Mouse (Mus musculus) limb, embryonic 11.5 days (tissue): ENCODE measurements at regions not wholly inside any gene's neighbourhood (a gene's known extent, or its start where the extent isn't known, plus 50 kb on each side); places are given as distances from the start of the nearest gene placed in this dataset.

Experiments used
- ATAC-seq: fragments of 200-750 bp; cut with Nextera tagmentation; 2 replicates; pipeline ENCODE4 v1.8.0; 2017; ENCODE audit warnings: low read depth; ENCODE audit not compliant: insufficient number of reproducible peaks, low FRiP score, low TSS enrichment
- DNase-seq: peaks from one replicate; pipeline ENCODE4 v3.0.0-alpha.2; 2015; ENCODE audit warnings: low spot score
- H3K27ac ChIP-seq: fragments of 300-500 bp; sonication (generic); replicated peaks from 2 replicates; pipeline ENCODE4 v1.5.1; 2014; ENCODE audit warnings: low read depth, mild to moderate bottlenecking, low read length
- H3K27me3 ChIP-seq: fragments of 300-500 bp; sonication (generic); 2 replicates; pipeline ENCODE4 v1.6.1; 2014; ENCODE audit warnings: mild to moderate bottlenecking, low read length, mixed read lengths; ENCODE audit not compliant: control insufficient read depth, insufficient read depth
- H3K36me3 ChIP-seq: fragments of 300-500 bp; sonication (generic); 2 replicates; pipeline ENCODE4 v1.6.1; 2014; ENCODE audit warnings: mild to moderate bottlenecking, low read length, moderate library complexity, mixed read lengths; ENCODE audit not compliant: control insufficient read depth, insufficient read depth
- H3K4me1 ChIP-seq: fragments of 300-500 bp; sonication (generic); 2 replicates; pipeline ENCODE4 v1.6.1; 2014; ENCODE audit warnings: low read length, mixed read lengths; ENCODE audit not compliant: control insufficient read depth, insufficient read depth
- H3K4me2 ChIP-seq: fragments of 300-500 bp; sonication (generic); 2 replicates; pipeline ENCODE4 v1.6.1; 2014; ENCODE audit warnings: low read depth, mild to moderate bottlenecking, moderate library complexity; ENCODE audit not compliant: severe bottlenecking
- H3K4me3 ChIP-seq: fragments of 300-500 bp; sonication (generic); 2 replicates; pipeline ENCODE4 v1.5.1; 2014; ENCODE audit warnings: low read depth, low read length
- H3K9ac ChIP-seq: fragments of 300-500 bp; sonication (generic); 2 replicates; pipeline ENCODE4 v1.6.1; 2014; ENCODE audit warnings: mild to moderate bottlenecking, low read length
- H3K9me3 ChIP-seq: fragments of 300-500 bp; sonication (generic); 2 replicates; pipeline ENCODE4 v1.6.1; 2016; ENCODE audit warnings: low read length; ENCODE audit not compliant: control insufficient read depth
- WGBS: fragments of 180-500 bp; shearing (Covaris S2); extraction: QIAGEN DNeasy Blood & Tissue Kit; methylation state at CpG from one replicate; pipeline ENCODE4 v1.1.7; 2014; 5-methylcytosine and 5-hydroxymethylcytosine counted together

DNA sequence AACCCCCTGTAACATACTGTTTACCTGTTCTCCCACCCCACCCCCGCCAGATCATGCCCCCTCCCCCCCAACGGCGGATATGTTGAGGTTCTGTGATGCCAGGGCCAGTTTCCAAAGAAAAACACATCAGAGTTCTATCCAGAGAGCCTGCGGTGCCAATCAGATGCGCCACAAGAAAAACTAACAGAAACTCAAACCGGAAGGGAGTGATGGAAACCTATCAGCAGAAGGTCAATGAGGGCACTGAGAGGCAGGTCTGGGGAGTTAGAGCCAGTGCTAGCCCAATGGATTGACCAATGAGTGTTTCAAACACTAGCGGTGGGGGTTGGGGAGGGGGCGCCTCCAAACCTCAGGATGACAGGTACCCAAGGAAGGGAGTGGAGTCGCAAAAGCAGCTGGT is 132.7 kb upstream of the Dynlrb2 start:
- 84% methylated on average over 9 of the region's 9 CpGs for WGBS
- ATAC-seq (no peak), DNase-seq (no peak)
- H3K27me3 ChIP-seq, result no peaks in the 10 kb centered on the region
- no peak overlapping the region for H3K9ac ChIP-seq
- no peak overlapping the region for H3K4me2 ChIP-seq
- no peak overlapping the region for H3K4me3 ChIP-seq
- no peaks in the 10 kb centered on the region for H3K9me3 ChIP-seq
- H3K36me3 ChIP-seq, result no peaks in the 10 kb centered on the region
- H3K27ac ChIP-seq, result no peak overlapping the region
- H3K4me1 ChIP-seq, result no peaks in the 10 kb centered on the region

DNA sequence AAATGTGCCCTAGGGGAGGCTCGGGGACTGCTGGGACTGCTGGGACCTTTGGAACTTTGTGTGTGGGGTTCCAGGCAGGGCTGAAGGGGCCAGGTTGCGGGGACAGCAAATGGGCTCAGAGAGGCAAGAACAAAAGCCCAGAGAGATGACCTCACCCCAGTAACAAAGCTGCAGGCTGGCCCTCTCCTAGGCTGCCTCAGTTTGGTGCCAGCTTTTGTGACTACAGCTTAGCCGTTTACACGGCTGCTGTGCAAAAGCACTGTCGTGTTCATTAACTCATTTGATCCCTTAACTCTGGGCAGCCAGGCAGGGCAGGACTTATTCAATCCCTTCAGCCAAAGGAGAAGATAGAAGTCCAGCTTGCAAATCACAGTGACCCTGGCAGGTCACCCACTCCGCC is 137.3 kb upstream of the Dynlrb2 start:
- no peak for DNase-seq
- H3K4me1 ChIP-seq, result no peaks in the 10 kb centered on the region
- H3K4me2 ChIP-seq, result no peak overlapping the region
- no peaks in the 10 kb centered on the region for H3K27me3 ChIP-seq
- no peak overlapping the region for H3K27ac ChIP-seq
- 79% methylated on average over 6 of the region's 6 CpGs for WGBS
- H3K9ac ChIP-seq, result no peak overlapping the region
- H3K36me3 ChIP-seq, result no peaks in the 10 kb centered on the region
- no peak for ATAC-seq
- H3K9me3 ChIP-seq, result no peaks in the 10 kb centered on the region
- H3K4me3 ChIP-seq, result no peak overlapping the region

GRCm38 (mm10) chr8:116366706-116367105 is 138.1 kb upstream of the Dynlrb2 start:
- H3K36me3 ChIP-seq, result no peaks in the 10 kb centered on the region
- no peak overlapping the region for H3K4me2 ChIP-seq
- no peaks in the 10 kb centered on the region for H3K9me3 ChIP-seq
- no peak for DNase-seq
- no peak for ATAC-seq
- no peaks in the 10 kb centered on the region for H3K27me3 ChIP-seq
- H3K4me1 ChIP-seq, result no peaks in the 10 kb centered on the region
- H3K27ac ChIP-seq, result no peak overlapping the region
- H3K9ac ChIP-seq, result no peak overlapping the region
- 71% methylated on average over 3 of the region's 3 CpGs for WGBS
- no peak overlapping the region for H3K4me3 ChIP-seq

DNA sequence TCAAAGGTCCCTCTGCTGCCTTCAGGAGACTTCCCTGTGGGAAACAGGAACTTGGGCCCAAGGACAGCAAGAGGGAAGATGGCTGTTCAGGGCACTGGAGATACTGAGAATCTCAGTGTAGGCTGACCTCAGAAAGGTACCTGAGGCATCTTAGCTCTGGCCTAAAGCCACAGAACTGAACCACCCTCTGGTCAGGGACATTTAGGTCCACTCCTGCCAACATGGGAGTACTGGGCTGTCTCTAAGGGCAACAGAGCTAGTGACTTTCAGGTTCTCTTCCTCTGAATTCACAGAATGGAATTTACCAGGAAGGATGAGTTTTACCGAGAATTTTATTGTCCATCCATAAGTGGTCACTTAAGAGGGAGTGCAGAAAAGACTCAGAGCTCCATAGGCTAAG is 140.0 kb upstream of the Dynlrb2 start:
- H3K9me3 ChIP-seq, result no peaks in the 10 kb centered on the region
- no peak overlapping the region for H3K27ac ChIP-seq
- no peak overlapping the region for H3K4me3 ChIP-seq
- H3K4me1 ChIP-seq, result no peaks in the 10 kb centered on the region
- 67% methylated on average over 1 of the region's 1 CpGs for WGBS
- ATAC-seq (no peak), DNase-seq (no peak)
- H3K36me3 ChIP-seq, result no peaks in the 10 kb centered on the region
- H3K4me2 ChIP-seq, result no peak overlapping the region
- H3K9ac ChIP-seq, result no peak overlapping the region
- no peaks in the 10 kb centered on the region for H3K27me3 ChIP-seq

GRCm38 (mm10) chr8:116364172-116364571 is 140.6 kb upstream of the Dynlrb2 start:
- Histone ChIP-seq H3K27ac (no peak overlapping the region), H3K9me3 (no peaks in the 10 kb centered on the region)

GRCm38 (mm10) chr8:116362351-116362750 is 142.4 kb upstream of the Dynlrb2 start:
- ATAC-seq (no peak), DNase-seq (no peak)
- 57% methylated on average over 4 of the region's 4 CpGs for WGBS
- Histone ChIP-seq H3K9ac (no peak overlapping the region), H3K4me3 (no peak overlapping the region), H3K36me3 (no peaks in the 10 kb centered on the region), H3K4me1 (no peaks in the 10 kb centered on the region), H3K9me3 (no peaks in the 10 kb centered on the region), H3K27ac (no peak overlapping the region), H3K4me2 (no peak overlapping the region), H3K27me3 (no peaks in the 10 kb centered on the region)

More at GRCm38 (mm10) chr8:116364172-116364571, 140.6 kb upstream of the Dynlrb2 start:
- DNase-seq (peak; percentile 37), ATAC-seq (no peak)
- H3K4me1 ChIP-seq, result no peaks in the 10 kb centered on the region
- H3K36me3 ChIP-seq, result no peaks in the 10 kb centered on the region
- no peak overlapping the region for H3K4me2 ChIP-seq
- H3K27me3 ChIP-seq, result no peaks in the 10 kb centered on the region
- no peak overlapping the region for H3K9ac ChIP-seq
- 95% methylated on average over 2 of the region's 2 CpGs for WGBS
- no peak overlapping the region for H3K4me3 ChIP-seq

DNA sequence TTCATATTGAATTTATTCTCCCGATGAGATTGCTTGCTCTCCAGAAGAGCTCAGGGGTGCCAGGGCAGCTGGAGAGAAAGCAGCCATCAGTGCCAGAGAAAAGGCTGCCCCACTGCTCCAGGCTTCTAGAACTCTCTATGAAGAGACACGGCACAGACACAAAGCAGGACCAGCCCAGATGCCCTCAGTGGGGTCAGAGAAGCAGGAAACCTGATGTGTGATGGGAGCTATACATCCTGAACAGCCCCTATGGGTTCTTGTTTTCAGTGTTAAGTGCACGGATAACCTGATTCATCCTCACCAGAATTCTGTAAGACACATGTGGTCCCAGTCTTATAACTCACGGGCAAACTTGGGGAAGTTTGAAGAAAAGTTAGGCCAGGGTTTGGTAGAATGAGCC is 145.0 kb upstream of the Dynlrb2 start:
- no peaks in the 10 kb centered on the region for H3K4me1 ChIP-seq
- no peak for ATAC-seq
- 87% methylated on average over 4 of the region's 4 CpGs for WGBS

GRCm38 (mm10) chr8:116354756-116355155 is 150.0 kb upstream of the Dynlrb2 start:
- Histone ChIP-seq H3K4me3 (no peak overlapping the region), H3K4me1 (no peaks in the 10 kb centered on the region), H3K36me3 (no peaks in the 10 kb centered on the region), H3K27me3 (no peaks in the 10 kb centered on the region), H3K9ac (no peak overlapping the region), H3K4me2 (no peak overlapping the region), H3K9me3 (no peaks in the 10 kb centered on the region), H3K27ac (no peak overlapping the region)
- ATAC-seq (no peak), DNase-seq (no peak)
- 81% methylated on average over 6 of the region's 6 CpGs for whole genome bisulfite sequencing

More for the DNA sequence above, 145.0 kb upstream of the Dynlrb2 start:
- H3K9me3 ChIP-seq, result no peaks in the 10 kb centered on the region
- H3K4me2 ChIP-seq, result no peak overlapping the region
- H3K4me3 ChIP-seq, result no peak overlapping the region
- no peaks in the 10 kb centered on the region for H3K27me3 ChIP-seq
- DNase-seq, result no peak
- no peak overlapping the region for H3K9ac ChIP-seq
- no peak overlapping the region for H3K27ac ChIP-seq
- no peaks in the 10 kb centered on the region for H3K36me3 ChIP-seq

- no peaks in the 10 kb centered on the region for H3K9me3 ChIP-seq
- no peak for ATAC-seq
- no peaks in the 10 kb centered on the region for H3K27me3 ChIP-seq
- 92% methylated on average over 5 of the region's 5 CpGs for WGBS
- H3K27ac ChIP-seq, result no peak overlapping the region
- H3K9ac ChIP-seq, result no peak overlapping the region
- H3K4me2 ChIP-seq, result no peak overlapping the region
- H3K36me3 ChIP-seq, result no peaks in the 10 kb centered on the region
- DNase-seq, result no peak
- no peaks in the 10 kb centered on the region for H3K4me1 ChIP-seq
- no peak overlapping the region for H3K4me3 ChIP-seq
These were observed 150.9 kb upstream of the Dynlrb2 start for GRCm38 (mm10) chr8:116353911-116354310.
